Comparison of ENCODE assay signal across 24 mouse cellular contexts in the genomic region with DNA sequence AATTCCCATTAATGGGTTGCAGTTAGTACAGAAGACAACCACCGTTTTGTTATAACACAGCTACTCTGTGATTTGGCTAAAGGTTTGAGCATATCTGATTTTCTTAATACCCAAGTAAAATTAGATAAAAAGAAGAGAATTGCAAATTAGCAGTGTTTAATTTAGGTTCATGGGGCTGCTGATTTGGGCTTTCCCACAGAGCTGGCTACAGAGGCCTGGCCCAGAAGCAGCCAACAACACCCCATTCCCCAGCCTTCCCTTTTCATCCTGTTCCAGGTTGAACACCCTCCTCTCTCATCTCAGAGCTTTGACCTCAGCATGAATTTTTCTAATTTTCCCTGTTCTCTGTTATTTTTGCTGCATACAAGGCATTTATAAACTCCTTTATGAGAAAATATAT.
DNase-seq lines count a peak whose midpoint lies in the region; ATAC-seq and TF ChIP-seq lines count a peak whose summit lies in the region.
"Had no signal": no experiment of that assay in that cellular context is flagged by ENCODE, and none has a peak within 500 bp of the region (broad histone marks: within the 10 kb centered on the region; RNA-seq: fewer than 3 reads in every experiment).

No protein-coding gene starts in this region.

- H3K9ac ChIP-seq in forebrain, embryonic 13.5 days: no peak overlapping the region
- no peak overlapping the region for H3K9ac ChIP-seq in forebrain, embryonic 12.5 days
- no peak overlapping the region for H3K9ac ChIP-seq in forebrain, embryonic 15.5 days (replicated peaks)
- no peak overlapping the region for H3K9ac ChIP-seq in forebrain, postnatal 0 days
- H3K9ac ChIP-seq: embryonic facial prominence, embryonic 12.5 days had no signal

- H3K4me1 ChIP-seq in forebrain, embryonic 13.5 days: peaks cover 31% of the 10 kb centered on the region
- peaks cover 18% of the 10 kb centered on the region for H3K4me1 ChIP-seq in forebrain, embryonic 12.5 days
- H3K4me1 ChIP-seq in forebrain, embryonic 15.5 days: peaks cover 40% of the 10 kb centered on the region
- peaks cover 20% of the 10 kb centered on the region for H3K4me1 ChIP-seq in forebrain, embryonic 10.5 days
- H3K4me1 ChIP-seq in forebrain, postnatal 0 days (ENCODE audit: insufficient read depth): peaks cover 11% of the 10 kb centered on the region
- H3K4me1 ChIP-seq: embryonic facial prominence, embryonic 12.5 days had no signal

- no peaks in the 10 kb centered on the region for H3K27me3 ChIP-seq in forebrain, embryonic 13.5 days
- H3K27me3 ChIP-seq in forebrain, embryonic 12.5 days: no peaks in the 10 kb centered on the region
- no peaks in the 10 kb centered on the region for H3K27me3 ChIP-seq in forebrain, embryonic 15.5 days
- peaks cover 42% of the 10 kb centered on the region for H3K27me3 ChIP-seq in forebrain, embryonic 10.5 days (ENCODE audit: poor library complexity, severe bottlenecking)
- no peaks in the 10 kb centered on the region for H3K27me3 ChIP-seq in forebrain, postnatal 0 days (ENCODE audit: insufficient read depth, low read length)
- H3K27me3 ChIP-seq: CH12.LX; embryonic facial prominence, embryonic 12.5 days; Patski had no signal

- no peaks in the 10 kb centered on the region for H3K36me3 ChIP-seq in forebrain, embryonic 13.5 days (ENCODE audit: poor library complexity, severe bottlenecking)
- no peaks in the 10 kb centered on the region for H3K36me3 ChIP-seq in forebrain, embryonic 12.5 days (replicated peaks)
- no peaks in the 10 kb centered on the region for H3K36me3 ChIP-seq in forebrain, embryonic 15.5 days
- no peaks in the 10 kb centered on the region for H3K36me3 ChIP-seq in forebrain, embryonic 10.5 days (replicated peaks)
- no peaks in the 10 kb centered on the region for H3K36me3 ChIP-seq in forebrain, postnatal 0 days (ENCODE audit: insufficient read depth)
- H3K36me3 ChIP-seq: embryonic facial prominence, embryonic 12.5 days; G1E had no signal

- H3K27ac ChIP-seq in forebrain, embryonic 13.5 days: no peak overlapping the region
- H3K27ac ChIP-seq in forebrain, embryonic 12.5 days: no peak overlapping the region
- no peak overlapping the region for H3K27ac ChIP-seq in forebrain, embryonic 15.5 days (replicated peaks)
- no peak overlapping the region for H3K27ac ChIP-seq in forebrain, embryonic 10.5 days
- H3K27ac ChIP-seq in forebrain, postnatal 0 days (ENCODE audit: low read depth, low read length): no peak overlapping the region
- H3K27ac ChIP-seq: embryonic facial prominence, embryonic 12.5 days had no signal

- no peaks in the 10 kb centered on the region for H3K9me3 ChIP-seq in forebrain, embryonic 13.5 days (replicated peaks)
- no peaks in the 10 kb centered on the region for H3K9me3 ChIP-seq in forebrain, embryonic 12.5 days
- H3K9me3 ChIP-seq in forebrain, embryonic 15.5 days: no peaks in the 10 kb centered on the region
- no peaks in the 10 kb centered on the region for H3K9me3 ChIP-seq in forebrain, embryonic 10.5 days
- no peaks in the 10 kb centered on the region for H3K9me3 ChIP-seq in forebrain, postnatal 0 days (ENCODE audit: low read length)
- H3K9me3 ChIP-seq: embryonic facial prominence, embryonic 12.5 days had no signal

- H3K4me3 ChIP-seq in forebrain, embryonic 13.5 days: no peak overlapping the region
- no peak overlapping the region for H3K4me3 ChIP-seq in forebrain, embryonic 12.5 days (replicated peaks)
- no peak overlapping the region for H3K4me3 ChIP-seq in forebrain, embryonic 15.5 days
- H3K4me3 ChIP-seq in forebrain, embryonic 10.5 days: no peak overlapping the region
- no peak overlapping the region for H3K4me3 ChIP-seq in forebrain, postnatal 0 days (ENCODE audit: low read depth, low read length)
- H3K4me3 ChIP-seq: embryonic facial prominence, embryonic 12.5 days had no signal

- ATAC-seq in forebrain, embryonic 13.5 days: peak; percentile 61; the same call in 1 of the 2 replicates
- no peak for ATAC-seq in forebrain, embryonic 12.5 days (ENCODE audit: low FRiP score)
- ATAC-seq in forebrain, embryonic 15.5 days (replicated peaks): peak; percentile 72
- ATAC-seq in forebrain, postnatal 0 days: peak; percentile 58; the same call in 1 of the 2 replicates
- ATAC-seq: activated CD4-positive, CD25-positive, alpha-beta regulatory T cell, adult 4 months; CD4-positive, CD25-positive, alpha-beta regulatory T cell, adult 4 months; Patski had no signal

- WGBS in forebrain, embryonic 13.5 days: 27% methylated on average over 1 of the region's 1 CpGs
- WGBS in forebrain, embryonic 12.5 days: 78% methylated on average over 1 of the region's 1 CpGs
- 32% methylated on average over 1 of the region's 1 CpGs for WGBS in forebrain, embryonic 15.5 days
- WGBS in forebrain, embryonic 10.5 days: 81% methylated on average over 1 of the region's 1 CpGs
- 24% methylated on average over 1 of the region's 1 CpGs for WGBS in forebrain, postnatal 0 days

- H3K4me2 ChIP-seq in forebrain, embryonic 13.5 days: no peak overlapping the region
- no peak overlapping the region for H3K4me2 ChIP-seq in forebrain, embryonic 12.5 days
- no peak overlapping the region for H3K4me2 ChIP-seq in forebrain, embryonic 15.5 days (replicated peaks)
- no peak overlapping the region for H3K4me2 ChIP-seq in forebrain, postnatal 0 days (ENCODE audit: low read depth)
- H3K4me2 ChIP-seq: embryonic facial prominence, embryonic 12.5 days had no signal

- no peak for DNase-seq in forebrain, embryonic 10.5 days (ENCODE audit: extremely low spot score, low spot score)
- DNase-seq in right cerebral cortex, postnatal 10 days (ENCODE audit: low spot score in 2 of 2): peak; percentile 27 to 28
- DNase-seq in right cerebral cortex, adult 18-20 months: no peak
- DNase-seq in forebrain, postnatal 0 days: no peak
- DNase-seq in spleen, postnatal 36 days (ENCODE audit: low spot score in 2 of 2): no peak
- DNase-seq: adrenal gland, adult 8-10 months; adrenal gland, postnatal 14 days; adrenal gland, postnatal 36 days; B cell, adult 2 months; cerebellum, adult 11 months; cerebellum, adult 18-20 months; cerebellum, adult 8-10 months; cerebellum, adult 9-11 months; cerebellum, postnatal 36 days; embryo, embryonic 11 days had no signal

- no peak for TF ChIP-seq CTCF in forebrain, postnatal 0 days (IDR thresholded peaks at IDR 0.05; ENCODE audit: low read depth)

Comparison
In these comparisons a context has a peak if more than half of its experiments do, and no peak if none do; other contexts are left out.
1. DNase-seq: peak in right cerebral cortex, postnatal 10 days (2 of 2); none in forebrain, embryonic 10.5 days (single experiment), right cerebral cortex, adult 18-20 months (single experiment), forebrain, postnatal 0 days (single experiment) and spleen, postnatal 36 days (0 of 2).